8 mouse cellular contexts compared by ENCODE assay signal in the genomic region with DNA sequence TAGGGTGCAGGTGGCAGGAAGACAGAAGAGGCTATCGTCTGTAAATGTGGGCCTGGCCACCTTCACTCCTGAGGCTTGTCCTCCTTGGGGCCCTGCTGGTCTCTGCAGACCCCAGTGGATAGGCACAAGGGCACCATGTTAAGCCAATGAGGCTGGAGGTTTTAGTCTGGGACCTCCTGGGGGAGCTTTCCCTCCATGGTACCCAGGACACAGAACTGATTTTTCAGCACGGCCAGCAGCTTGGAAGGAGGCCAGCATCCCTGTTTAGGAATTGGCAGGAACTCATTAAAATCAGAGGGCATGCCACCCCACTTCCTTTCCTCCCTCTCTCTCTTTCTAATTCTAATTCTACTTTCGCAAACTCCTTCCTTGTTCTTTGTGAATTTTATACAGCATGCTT. TPM values are rescaled to one million over a fixed set of nuclear protein-coding genes. Genes with fewer than 3 reads are reported as not detected.
DNase-seq lines count a peak whose midpoint lies in the region; ATAC-seq and TF ChIP-seq lines count a peak whose summit lies in the region.

No protein-coding gene starts in this region.

- no peak overlapping the region for H3K4me3 ChIP-seq in heart, adult 2 months
- H3K4me3 ChIP-seq in neural tube, embryonic 15.5 days (replicated peaks): no peak overlapping the region
- no peak overlapping the region for H3K4me3 ChIP-seq in forebrain, embryonic 16.5 days (replicated peaks; ENCODE audit: low read length)

- H3K4me2 ChIP-seq in neural tube, embryonic 15.5 days: no peak overlapping the region
- no peak overlapping the region for H3K4me2 ChIP-seq in forebrain, embryonic 16.5 days (ENCODE audit: low read length)

- no peaks in the 10 kb centered on the region for H3K27me3 ChIP-seq in heart, adult 2 months (ENCODE audit: control insufficient read depth, insufficient read depth, low read length)
- no peaks in the 10 kb centered on the region for H3K27me3 ChIP-seq in neural tube, embryonic 15.5 days (replicated peaks)
- H3K27me3 ChIP-seq in forebrain, embryonic 16.5 days (replicated peaks; ENCODE audit: control insufficient read depth, insufficient read depth, low read length): no peaks in the 10 kb centered on the region

- no peaks in the 10 kb centered on the region for H3K36me3 ChIP-seq in heart, adult 2 months (ENCODE audit: control insufficient read depth, insufficient read depth, low read length)
- no peaks in the 10 kb centered on the region for H3K36me3 ChIP-seq in neural tube, embryonic 15.5 days
- no peaks in the 10 kb centered on the region for H3K36me3 ChIP-seq in forebrain, embryonic 16.5 days (ENCODE audit: control insufficient read depth, insufficient read depth)

- no peaks in the 10 kb centered on the region for H3K79me2 ChIP-seq in heart, adult 2 months (replicated peaks; ENCODE audit: control insufficient read depth, insufficient read depth, low read length)

- no peak overlapping the region for H3K9ac ChIP-seq in heart, adult 2 months (ENCODE audit: low read depth, low read length)
- H3K9ac ChIP-seq in neural tube, embryonic 15.5 days (replicated peaks): no peak overlapping the region
- H3K9ac ChIP-seq in forebrain, embryonic 16.5 days (replicated peaks; ENCODE audit: low read depth, low read length): no peak overlapping the region

- intact Hi-C loops in heart, adult 2 months (cut with DNase I): no loop called here
- intact Hi-C loops in left cerebral cortex, postnatal 25 days (cut with DNase I): no loop called here

- TF ChIP-seq CTCF in heart, adult 2 months (IDR thresholded peaks at IDR 0.05): no peak

- no peaks in the 10 kb centered on the region for H3K4me1 ChIP-seq in heart, adult 2 months (ENCODE audit: control insufficient read depth, insufficient read depth, low read length)
- H3K4me1 ChIP-seq in neural tube, embryonic 15.5 days: no peaks in the 10 kb centered on the region
- 0 out of 2 replicates have a peak, but pooled peaks cover 4% of the 10 kb centered on the region for H3K4me1 ChIP-seq in forebrain, embryonic 16.5 days (replicated peaks; ENCODE audit: control insufficient read depth, insufficient read depth, low read length)

- TF ChIP-seq POLR2A in heart, adult 2 months (IDR thresholded peaks at IDR 0.05; ENCODE audit: insufficient read depth, low read depth, low read length): no peak

- DNase-seq in heart, adult 11 months: peak; percentile 68
- DNase-seq in heart, adult 2 months: no peak
- no peak for DNase-seq in neural tube, embryonic 10.5 days (ENCODE audit: extremely low spot score, low spot score)
- DNase-seq in left cerebral cortex, postnatal 25 days (ENCODE audit: low spot score in 2 of 2): peak; percentile 41 to 54
- no peak for DNase-seq in urinary bladder, adult 18-20 months (ENCODE audit: low spot score in 2 of 2)

- TF ChIP-seq EP300 in heart, adult 2 months (IDR thresholded peaks at IDR 0.05; ENCODE audit: insufficient read depth, low read depth, low read length): no peak

- no peaks in the 10 kb centered on the region for H3K9me3 ChIP-seq in neural tube, embryonic 15.5 days (replicated peaks)
- H3K9me3 ChIP-seq in forebrain, embryonic 16.5 days (ENCODE audit: control insufficient read depth, low read length): no peaks in the 10 kb centered on the region

- no peak for ATAC-seq in neural tube, embryonic 15.5 days (ENCODE audit: low FRiP score)
- peak; percentile 52; the same call in 1 of the 2 replicates for ATAC-seq in forebrain, embryonic 16.5 days
- ATAC-seq in activated CD4-positive, CD25-positive, alpha-beta regulatory T cell, adult 4 months: no peak

- H3K27ac ChIP-seq in heart, adult 2 months: no peak overlapping the region
- 0 out of 2 replicates have a peak overlapping the region, but pooled peaks have one; percentile 1 for H3K27ac ChIP-seq in neural tube, embryonic 15.5 days (replicated peaks)
- no peak overlapping the region for H3K27ac ChIP-seq in forebrain, embryonic 16.5 days (ENCODE audit: low read length)

- WGBS in heart, adult 2 months: 24% methylated on average over 3 of the region's 3 CpGs
- WGBS in neural tube, embryonic 15.5 days: 49% methylated on average over 3 of the region's 3 CpGs
- 20% methylated on average over 3 of the region's 3 CpGs for WGBS in forebrain, embryonic 16.5 days

RNA-seq across cellular contexts. Expression of a gene that starts 19.1 kb away (rescaled TPM):
- under 1 TPM; 0.11 to 0.13 TPM for total RNA-seq in heart, adult 2 months (2021)
- 0.03 and 0.04 TPM in 2 replicates for polyA plus RNA-seq in heart, adult 2 months (2012; rRNA removed)
- polyA plus RNA-seq in neural tube, embryonic 15.5 days (2015; fragmentation: Nextera tagmentation; extraction: Ambion mirVana): 0.08 and 0.20 TPM in 2 replicates
- polyA plus RNA-seq in forebrain, embryonic 16.5 days (2015; fragmentation: Nextera tagmentation; extraction: Ambion mirVana): 0.10 and 0.12 TPM in 2 replicates
- total RNA-seq in left cerebral cortex, postnatal 25 days (2021): 10 to 100 TPM in 1 of 2 experiments, 1 to 10 TPM in 1; 9.2 to 11.8 TPM
- not detected for polyA plus RNA-seq in activated CD4-positive, CD25-positive, alpha-beta regulatory T cell, adult 4 months (2017; shearing (Covaris generic))

Comparison
In these comparisons a context has a peak if more than half of its experiments do, and no peak if none do; other contexts are left out.
1. DNase-seq: peak in heart, adult 11 months (single experiment) and left cerebral cortex, postnatal 25 days (2 of 2); none in heart, adult 2 months (0 of 2), neural tube, embryonic 10.5 days (single experiment) and urinary bladder, adult 18-20 months (0 of 2).